Mouse (Mus musculus): ENCODE data around the gene Wsb2.
"Not testable (repeated sequence)": the region's sequence is repeated elsewhere in the genome, so short reads cannot be mapped to it uniquely, and the experiment has no call there.

DNA sequence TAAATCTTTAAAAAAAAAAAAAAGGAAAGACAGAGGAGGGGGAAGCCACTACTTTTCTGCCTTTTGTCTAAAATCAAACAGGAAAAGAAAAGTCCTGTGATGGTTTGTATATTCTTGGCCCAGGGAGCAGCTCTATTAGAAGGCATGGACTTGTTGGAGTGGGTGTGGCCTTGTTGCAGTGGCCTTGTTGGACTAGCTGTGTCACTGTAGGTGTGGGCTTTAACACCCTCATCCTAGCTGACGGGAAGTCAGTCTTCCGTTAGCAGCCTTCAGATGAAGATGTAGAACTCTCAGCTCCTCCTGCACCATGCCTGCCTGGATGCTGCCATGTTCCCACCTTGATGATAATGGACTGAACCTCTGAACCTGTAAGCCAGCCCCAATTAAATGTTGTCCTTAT, 47.6 kb downstream of the Wsb2 start:
- not testable (repeated sequence) for TF ChIP-seq CTCF, EP300 (IDR thresholded peaks at IDR 0.05; ENCODE audit: low read depth)
